Mouse (Mus musculus) myocyte (in vitro differentiated cells): Measurements from ENCODE around the gene Plekhb2. TPM values are rescaled to one million over a fixed set of nuclear protein-coding genes. Genes with fewer than 3 reads are reported as not detected.

Experiments used
- H3K27me3 ChIP-seq: one replicate; pipeline ENCODE4 v1.6.1; 2011; ENCODE audit not compliant: control insufficient read depth, insufficient read depth, insufficient read length
- H3K36me3 ChIP-seq: one replicate; pipeline ENCODE4 v1.6.1; 2011; ENCODE audit not compliant: control insufficient read depth, insufficient read depth
- H3K4me2 ChIP-seq: one replicate; pipeline ENCODE4 v1.6.1; 2011; ENCODE audit warnings: low read depth, control low read depth
- H3K4me3 ChIP-seq: one replicate; pipeline ENCODE4 v1.5.1; 2011; ENCODE audit warnings: mild to moderate bottlenecking, control low read depth, moderate library complexity
- H3K79me2 ChIP-seq: one replicate; pipeline ENCODE4 v1.6.1; 2011; ENCODE audit not compliant: control insufficient read depth, insufficient read depth
- H3ac ChIP-seq: one replicate; pipeline ENCODE4 v1.6.1; 2011; ENCODE audit not compliant: control insufficient read depth, insufficient read length
- CEBPB ChIP-seq: IDR thresholded peaks from 2 replicates; pipeline ENCODE4 v1.6.1; 2011; ENCODE audit warnings: mild to moderate bottlenecking, moderate library complexity; ENCODE audit not compliant: poor library complexity, insufficient read depth, severe bottlenecking
- E2F4 ChIP-seq: IDR thresholded peaks from one replicate; pipeline ENCODE4 v1.6.1; 2011; ENCODE audit warnings: mild to moderate bottlenecking, control low read depth, moderate library complexity; ENCODE audit not compliant: insufficient read depth
- MAX ChIP-seq: IDR thresholded peaks from one replicate; pipeline ENCODE4 v1.6.1; 2011; ENCODE audit warnings: low read depth, mild to moderate bottlenecking, control low read depth
- MYOD1 ChIP-seq, 3 experiments: IDR thresholded peaks; one replicate each; pipeline ENCODE4 v1.6.1; 2011; ENCODE audit warnings: control low read depth in 2 of 3, low read depth in 2 of 3, mild to moderate bottlenecking in 2 of 3, moderate library complexity in 1 of 3; ENCODE audit not compliant: insufficient read length in 2 of 3, control insufficient read depth in 1 of 3
- MYOG ChIP-seq, 3 experiments: IDR thresholded peaks; one replicate each; pipeline ENCODE4 v1.6.1; 2011; ENCODE audit warnings: control low read depth in 2 of 3, low read depth in 2 of 3, mild to moderate bottlenecking in 2 of 3; ENCODE audit not compliant: insufficient read length in 2 of 3, control insufficient read depth in 1 of 3, insufficient read depth in 1 of 3
- POLR2A ChIP-seq: IDR thresholded peaks from one replicate; pipeline ENCODE4 v1.6.1; 2011; ENCODE audit warnings: low read depth, mild to moderate bottlenecking, control low read depth, moderate library complexity; ENCODE audit not compliant: insufficient read length
- POLR2AphosphoS2 ChIP-seq: IDR thresholded peaks from one replicate; pipeline ENCODE4 v1.6.1; 2011; ENCODE audit warnings: low read depth, control low read depth; ENCODE audit not compliant: insufficient read length
- REST ChIP-seq: IDR thresholded peaks from one replicate; pipeline ENCODE4 v1.6.1; 2011; ENCODE audit warnings: mild to moderate bottlenecking, control low read depth, moderate library complexity; ENCODE audit not compliant: insufficient read depth, insufficient read length
- SRF ChIP-seq: IDR thresholded peaks from one replicate; pipeline ENCODE4 v1.6.1; 2011; ENCODE audit warnings: low read depth; ENCODE audit not compliant: control insufficient read depth, insufficient read length
- TCF12 ChIP-seq: IDR thresholded peaks from one replicate; pipeline ENCODE4 v1.6.1; 2011; ENCODE audit warnings: mild to moderate bottlenecking, control low read depth; ENCODE audit not compliant: poor library complexity, insufficient read depth, severe bottlenecking
- TCF3 ChIP-seq: IDR thresholded peaks from one replicate; pipeline ENCODE4 v1.6.1; 2011; ENCODE audit warnings: low read depth, control low read depth; ENCODE audit not compliant: insufficient read length
- USF1 ChIP-seq: IDR thresholded peaks from one replicate; pipeline ENCODE4 v1.6.1; 2011; ENCODE audit warnings: low read depth, mild to moderate bottlenecking, control low read depth, moderate library complexity
- polyA plus RNA-seq: library from polyadenylated mRNA; unstranded; fragments of >200 nt; fragmentation: generic; extraction: Trizol; gene quantifications from one replicate; pipeline ENCODE4 v1.2.1, GENCODE M21; 2012; ENCODE audit warnings: missing spikeins

Plekhb2 gene
- polyA plus RNA-seq, 1 experiment = 66.2 TPM

- Histone ChIP-seq H3K36me3 (peaks cover 26% of the 10 kb centered on the region), H3ac (no peak overlapping the region), H3K4me3 (no peak overlapping the region), H3K79me2 (no peaks in the 10 kb centered on the region), H3K4me2 (no peak overlapping the region), H3K27me3 (no peaks in the 10 kb centered on the region)
- TF ChIP-seq REST (no peak), MYOG (IDR thresholded peaks at IDR 0.05; ENCODE audit: control insufficient read depth in 1 of 3, insufficient read depth in 1 of 3, insufficient read length in 2 of 3, low read depth in 2 of 3) (no peak), POLR2AphosphoS2 (no peak), E2F4 (no peak), USF1 (no peak), MAX (no peak), TCF3 (no peak), SRF (no peak), CEBPB (no peak), POLR2A (no peak), TCF12 (no peak), MYOD1 (IDR thresholded peaks at IDR 0.05; ENCODE audit: control insufficient read depth in 1 of 3, insufficient read length in 2 of 3, low read depth in 2 of 3) (no peak)
Measured at GRCm38 (mm10) chr1:34866815-34867573, 17.2 kb downstream of the Plekhb2 start.

GRCm38 (mm10) chr1:34867574-34867955 lies 17.8 kb downstream of the Plekhb2 start:
- no peak overlapping the region for H3K4me2 ChIP-seq
- peaks cover 26% of the 10 kb centered on the region for H3K36me3 ChIP-seq
- H3ac ChIP-seq = no peak overlapping the region
- H3K4me3 ChIP-seq = no peak overlapping the region
- TF ChIP-seq CEBPB (no peak), MYOG (IDR thresholded peaks at IDR 0.05; ENCODE audit: control insufficient read depth in 1 of 3, insufficient read depth in 1 of 3, insufficient read length in 2 of 3, low read depth in 2 of 3) (no peak), POLR2A (no peak), MAX (no peak), E2F4 (no peak), USF1 (no peak), SRF (no peak), REST (no peak), TCF12 (no peak), POLR2AphosphoS2 (no peak), TCF3 (no peak), MYOD1 (IDR thresholded peaks at IDR 0.05; ENCODE audit: control insufficient read depth in 1 of 3, insufficient read length in 2 of 3, low read depth in 2 of 3) (no peak)
- no peaks in the 10 kb centered on the region for H3K27me3 ChIP-seq
- no peaks in the 10 kb centered on the region for H3K79me2 ChIP-seq

- TF ChIP-seq REST (no peak), CEBPB (no peak), MYOD1 (IDR thresholded peaks at IDR 0.05; ENCODE audit: control insufficient read depth in 1 of 3, insufficient read length in 2 of 3, low read depth in 2 of 3) (peak in 1 of 3 experiments; percentile 51)
Measured at GRCm38 (mm10) chr1:34868391-34868790, 18.6 kb downstream of the Plekhb2 start.

GRCm38 (mm10) chr1:34869231-34869630 lies 19.5 kb downstream of the Plekhb2 start:
- H3ac ChIP-seq = no peak overlapping the region
- TF ChIP-seq CEBPB (no peak), USF1 (no peak), POLR2AphosphoS2 (no peak), E2F4 (no peak)
- H3K4me2 ChIP-seq = no peak overlapping the region
- H3K4me3 ChIP-seq = no peak overlapping the region
- H3K79me2 ChIP-seq = no peaks in the 10 kb centered on the region
- no peaks in the 10 kb centered on the region for H3K27me3 ChIP-seq
- H3K36me3 ChIP-seq = peaks cover 18% of the 10 kb centered on the region

More at GRCm38 (mm10) chr1:34868391-34868790, 18.6 kb downstream of the Plekhb2 start:
- H3K36me3 ChIP-seq = peaks cover 26% of the 10 kb centered on the region
- H3K27me3 ChIP-seq = no peaks in the 10 kb centered on the region
- H3K4me2 ChIP-seq = no peak overlapping the region
- H3K79me2 ChIP-seq = no peaks in the 10 kb centered on the region
- no peak overlapping the region for H3ac ChIP-seq
- H3K4me3 ChIP-seq = no peak overlapping the region

- TF ChIP-seq SRF = no peak
- no peak for TF ChIP-seq MAX
- TF ChIP-seq CEBPB = no peak
- no peak for TF ChIP-seq MYOD1 (IDR thresholded peaks at IDR 0.05; ENCODE audit: control insufficient read depth in 1 of 3, insufficient read length in 2 of 3, low read depth in 2 of 3)
- no peak for TF ChIP-seq TCF12
- no peak for TF ChIP-seq REST
- TF ChIP-seq POLR2A = no peak
- TF ChIP-seq TCF3 = no peak
- no peak for TF ChIP-seq POLR2AphosphoS2
- TF ChIP-seq E2F4 = no peak
- TF ChIP-seq USF1 = no peak
- TF ChIP-seq MYOG (IDR thresholded peaks at IDR 0.05; ENCODE audit: control insufficient read depth in 1 of 3, insufficient read depth in 1 of 3, insufficient read length in 2 of 3, low read depth in 2 of 3) = no peak
- Histone ChIP-seq H3K4me2 (no peak overlapping the region), H3K36me3 (peaks cover 19% of the 10 kb centered on the region), H3K79me2 (no peaks in the 10 kb centered on the region), H3K27me3 (no peaks in the 10 kb centered on the region), H3K4me3 (no peak overlapping the region), H3ac (no peak overlapping the region)
Measured at GRCm38 (mm10) chr1:34871170-34871569, 21.4 kb downstream of the Plekhb2 start.
